Mouse (Mus musculus) testis, adult 2 months (tissue): Measurements from ENCODE around the gene Clcf1. TPM values are rescaled to one million over a fixed set of nuclear protein-coding genes. Genes with fewer than 3 reads are reported as not detected.

Experiments
- H3K27ac ChIP-seq: fragments of 200-500 bp; 2 replicates; pipeline ENCODE4 v1.5.1; 2012; ENCODE audit warnings: low read depth, low read length; ENCODE audit not compliant: control insufficient read depth, insufficient read depth
- H3K27me3 ChIP-seq: fragments of 200-500 bp; 2 replicates; pipeline ENCODE4 v1.6.1; 2012; ENCODE audit warnings: mild to moderate bottlenecking, low read length, moderate library complexity; ENCODE audit not compliant: control insufficient read depth, insufficient read depth
- H3K36me3 ChIP-seq: fragments of 200-500 bp; 2 replicates; pipeline ENCODE4 v1.6.1; 2012; ENCODE audit warnings: mild to moderate bottlenecking, low read length; ENCODE audit not compliant: control insufficient read depth, insufficient read depth
- H3K4me1 ChIP-seq: fragments of 200-500 bp; 2 replicates; pipeline ENCODE4 v1.6.1; 2012; ENCODE audit warnings: low read length; ENCODE audit not compliant: control insufficient read depth, insufficient read depth
- H3K4me3 ChIP-seq: fragments of 200-500 bp; 2 replicates; pipeline ENCODE4 v1.5.1; 2012; ENCODE audit warnings: low read depth, mild to moderate bottlenecking, low read length, moderate library complexity, mixed read lengths; ENCODE audit not compliant: control insufficient read depth
- CTCF ChIP-seq: fragments of 200-500 bp; IDR thresholded peaks from 2 replicates; pipeline ENCODE4 v1.5.1; 2012; ENCODE audit warnings: low read depth, mild to moderate bottlenecking, inconsistent platforms, low read length, moderate library complexity; ENCODE audit not compliant: control insufficient read depth, insufficient read depth, insufficient replicate concordance
- POLR2A ChIP-seq: fragments of 200-500 bp; IDR thresholded peaks from 2 replicates; pipeline ENCODE4 v1.6.1; 2012; ENCODE audit warnings: low read depth, mild to moderate bottlenecking, inconsistent platforms, low read length, moderate library complexity; ENCODE audit not compliant: control insufficient read depth
- polyA plus RNA-seq: library from polyadenylated mRNA; depleted of rRNA; stranded (reverse); fragments of >200 nt; gene quantifications from 2 replicates; pipeline ENCODE4 v1.2.3, GENCODE M21; 2012

Gene Clcf1
- polyA plus RNA-seq, 1 experiment, result 2.0 TPM

DNA sequence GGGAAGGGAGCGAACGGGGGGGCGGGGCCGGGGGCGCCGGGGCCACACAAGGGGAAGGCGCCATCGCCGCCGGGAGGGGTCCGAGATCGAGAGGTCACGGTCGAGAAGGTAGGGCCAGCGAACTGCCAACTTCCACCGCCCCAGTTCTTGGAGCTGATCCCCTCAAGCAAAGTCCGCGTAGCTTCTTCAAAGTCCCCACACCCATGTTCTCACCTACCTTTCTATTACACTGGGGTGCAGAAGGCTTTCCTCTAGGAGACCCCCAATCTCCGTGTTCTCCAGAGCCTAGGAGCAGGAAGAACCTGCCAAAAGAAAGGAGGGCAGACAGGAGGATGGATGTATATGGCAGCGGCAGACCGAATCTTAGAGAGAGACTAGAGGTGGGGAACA lies 1.4 kb downstream of the Clcf1 start:
- no peaks in the 10 kb centered on the region for H3K36me3 ChIP-seq
- H3K4me3 ChIP-seq, result peak overlapping the region; percentile 61
- TF ChIP-seq POLR2A (no peak), CTCF (no peak)
- H3K4me1 ChIP-seq, result peaks cover 21% of the 10 kb centered on the region
- H3K27me3 ChIP-seq, result no peaks in the 10 kb centered on the region; the same call in 1 of the 2 replicates
- no peak overlapping the region for H3K27ac ChIP-seq

DNA sequence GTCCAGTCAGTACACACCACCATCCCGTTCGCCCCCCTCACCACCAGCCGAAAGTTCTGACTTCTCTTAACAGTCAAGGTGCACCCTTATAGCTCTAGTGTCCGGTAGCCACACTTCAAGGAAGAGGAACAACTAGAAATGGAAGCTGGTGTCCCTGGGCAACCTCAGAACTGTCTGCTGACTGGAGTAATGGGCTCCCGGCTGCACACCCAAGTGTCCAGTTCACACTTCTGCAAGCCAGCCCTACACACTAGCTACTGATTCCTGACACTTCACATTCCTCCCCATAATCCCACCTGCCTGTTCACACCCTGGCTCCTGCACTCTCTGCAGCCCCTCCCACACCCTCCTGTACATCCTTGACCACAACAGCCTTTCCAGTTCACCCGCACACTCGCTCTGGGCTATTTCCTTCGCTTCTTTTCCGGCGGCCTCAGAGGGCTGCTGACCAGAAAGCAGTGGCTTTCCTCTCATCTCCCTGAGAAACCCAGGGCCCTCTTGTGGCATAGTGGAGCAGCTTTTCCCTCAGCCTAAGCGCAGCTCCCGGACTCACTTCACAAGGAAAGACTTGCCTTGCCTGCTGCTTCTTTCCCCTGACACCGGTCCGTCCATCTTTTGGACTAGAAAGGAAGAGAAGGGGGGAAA lies 2.1 kb downstream of the Clcf1 start:
- Histone ChIP-seq H3K27ac (no peak overlapping the region), H3K36me3 (no peaks in the 10 kb centered on the region), H3K27me3 (no peaks in the 10 kb centered on the region; the same call in 1 of the 2 replicates), H3K4me3 (no peak overlapping the region), H3K4me1 (peaks cover 21% of the 10 kb centered on the region)
- no peak for TF ChIP-seq POLR2A
- TF ChIP-seq CTCF, result peak; percentile 5; the same call in 1 of the 2 replicates

DNA sequence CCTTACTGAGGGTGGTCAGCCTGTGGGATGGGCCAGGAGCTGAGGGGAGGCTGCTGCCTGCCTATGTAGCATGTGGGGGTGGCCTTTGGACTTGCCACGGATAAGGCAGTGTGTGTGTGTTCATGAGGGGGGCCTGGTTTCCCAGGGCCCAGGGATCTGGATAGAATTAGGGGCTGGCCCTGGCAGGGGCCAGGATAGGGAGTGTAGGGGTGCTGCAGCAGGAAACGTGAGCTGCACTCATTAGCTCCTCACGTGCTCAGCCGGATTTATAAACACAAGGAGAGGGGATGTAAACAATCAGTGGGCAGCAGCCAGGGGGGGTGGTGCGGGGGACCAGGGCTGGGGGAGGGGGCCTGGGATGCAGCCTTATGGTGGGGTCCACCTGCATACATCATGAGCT lies 3.1 kb downstream of the Clcf1 start:
- H3K4me3 ChIP-seq, result no peak overlapping the region

DNA sequence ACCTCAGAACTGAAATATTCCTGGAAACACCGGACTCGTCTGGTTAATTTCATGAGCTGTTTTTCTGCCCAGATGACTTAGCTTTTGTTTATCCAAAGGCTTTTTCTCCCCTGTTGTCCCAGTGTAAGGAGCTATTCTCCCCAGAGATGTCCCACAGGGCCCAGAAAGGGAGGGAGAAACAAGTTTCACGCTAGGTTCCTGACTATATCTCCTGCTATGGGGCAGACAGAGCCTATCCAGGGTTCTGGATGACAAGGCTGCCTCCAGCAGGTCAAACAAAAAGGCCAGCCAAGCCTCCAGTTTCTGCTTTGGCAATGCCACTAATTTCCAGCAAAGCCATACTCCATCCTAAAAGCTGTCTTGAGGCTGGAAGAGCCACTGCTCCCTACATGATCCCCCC lies 3.8 kb downstream of the Clcf1 start:
- Histone ChIP-seq H3K4me1 (peaks cover 21% of the 10 kb centered on the region), H3K4me3 (no peak overlapping the region), H3K36me3 (no peaks in the 10 kb centered on the region), H3K27ac (no peak overlapping the region), H3K27me3 (no peaks in the 10 kb centered on the region; the same call in 1 of the 2 replicates)
- TF ChIP-seq CTCF (no peak), POLR2A (no peak)

More for the DNA sequence above, 3.1 kb downstream of the Clcf1 start:
- Histone ChIP-seq H3K27ac (no peak overlapping the region), H3K36me3 (no peaks in the 10 kb centered on the region), H3K27me3 (no peaks in the 10 kb centered on the region; the same call in 1 of the 2 replicates), H3K4me1 (peaks cover 21% of the 10 kb centered on the region)
- TF ChIP-seq CTCF (no peak), POLR2A (no peak)

DNA sequence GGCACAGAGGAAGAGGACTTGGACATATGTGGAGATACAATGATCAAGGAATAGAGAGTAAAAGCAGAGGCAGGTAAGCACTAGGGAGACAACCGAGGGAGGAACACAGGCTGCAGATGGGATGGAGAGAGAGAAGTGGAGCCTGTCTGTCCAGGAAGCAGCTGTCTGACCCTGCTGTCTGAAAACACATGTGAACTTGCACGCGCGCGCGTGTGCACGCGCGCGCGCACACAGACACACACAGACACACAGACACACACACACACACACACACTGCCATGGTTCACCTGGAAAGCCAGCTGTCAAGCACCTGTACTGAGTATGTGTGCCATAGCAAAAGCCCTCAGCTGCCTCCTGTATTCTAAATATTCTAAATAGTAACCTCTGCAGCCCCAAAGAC lies 4.3 kb downstream of the Clcf1 start:
- no peaks in the 10 kb centered on the region for H3K36me3 ChIP-seq
- H3K27me3 ChIP-seq, result no peaks in the 10 kb centered on the region; the same call in 1 of the 2 replicates
- TF ChIP-seq CTCF (no peak), POLR2A (no peak)
- H3K4me3 ChIP-seq, result no peak overlapping the region
- no peak overlapping the region for H3K27ac ChIP-seq
- peaks cover 18% of the 10 kb centered on the region for H3K4me1 ChIP-seq

DNA sequence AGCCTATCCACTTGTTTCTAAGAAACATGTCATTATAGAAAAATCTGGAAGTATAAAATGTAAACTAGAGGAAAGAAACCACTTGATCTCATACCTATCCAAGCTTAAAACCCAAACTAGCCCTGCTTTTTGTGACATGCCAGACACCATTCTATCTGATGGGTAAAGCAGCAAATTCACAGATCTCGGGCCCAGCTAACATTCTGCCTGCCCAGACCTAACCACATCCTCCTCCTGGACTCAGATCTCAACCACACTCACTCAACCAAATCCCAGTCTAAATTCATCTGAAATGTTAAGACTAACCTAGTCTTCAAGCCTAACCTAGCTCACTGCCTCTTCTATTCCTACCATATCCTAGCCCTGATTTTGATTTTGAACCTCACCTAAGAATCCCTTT lies 4.7 kb downstream of the Clcf1 start:
- Histone ChIP-seq H3K4me3 (no peak overlapping the region), H3K27ac (no peak overlapping the region), H3K36me3 (no peaks in the 10 kb centered on the region), H3K4me1 (peaks cover 13% of the 10 kb centered on the region), H3K27me3 (no peaks in the 10 kb centered on the region; the same call in 1 of the 2 replicates)
- TF ChIP-seq POLR2A, result no peak
- no peak for TF ChIP-seq CTCF

DNA sequence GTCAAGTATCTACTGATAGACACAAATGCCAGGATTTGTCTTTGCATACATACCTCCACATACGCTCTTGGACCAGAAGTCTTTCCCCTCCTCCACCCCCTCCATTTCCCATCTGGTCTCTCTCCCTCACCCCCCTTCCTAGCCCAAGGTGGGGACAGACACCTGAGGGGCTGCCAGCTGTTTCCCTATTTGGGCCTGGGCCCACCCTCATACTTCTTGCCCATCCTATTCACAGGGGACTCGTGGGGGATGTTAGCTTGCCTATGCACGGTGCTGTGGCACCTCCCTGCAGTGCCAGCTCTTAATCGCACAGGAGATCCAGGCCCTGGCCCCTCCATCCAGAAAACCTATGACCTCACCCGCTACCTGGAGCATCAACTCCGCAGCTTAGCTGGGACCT lies 5.9 kb downstream of the Clcf1 start:
- H3K27ac ChIP-seq, result no peak overlapping the region
- no peaks in the 10 kb centered on the region for H3K27me3 ChIP-seq
- TF ChIP-seq POLR2A (no peak), CTCF (no peak)
- H3K4me1 ChIP-seq, result peaks cover 9% of the 10 kb centered on the region
- H3K36me3 ChIP-seq, result no peaks in the 10 kb centered on the region
- no peak overlapping the region for H3K4me3 ChIP-seq
